In genomic region chr9:94540343-94541095, GRCm38 (mm10) we compare ENCODE assay signal across 8 mouse cellular contexts. TPM values are rescaled to one million over a fixed set of nuclear protein-coding genes. Genes with fewer than 3 reads are reported as not detected.
DNase-seq lines count a peak whose midpoint lies in the region; ATAC-seq and TF ChIP-seq lines count a peak whose summit lies in the region.
"Had no signal": no experiment of that assay in that cellular context is flagged by ENCODE, and none has a peak within 500 bp of the region (broad histone marks: within the 10 kb centered on the region; RNA-seq: fewer than 3 reads in every experiment).

No protein-coding gene starts in this region.

- H3K4me1 ChIP-seq in kidney, embryonic 16.5 days (ENCODE audit: insufficient read depth, low read length): peaks cover 13% of the 10 kb centered on the region; the same call in 1 of the 2 replicates
- H3K4me1 ChIP-seq in kidney, adult 2 months (ENCODE audit: control insufficient read depth, insufficient read depth, low read length): no peaks in the 10 kb centered on the region
- peaks cover 8 to 12% of the 10 kb centered on the region in 2 experiments for H3K4me1 ChIP-seq in liver, embryonic 14.5 days (replicated peaks; ENCODE audit: control insufficient read depth in 2 of 2, insufficient read depth in 2 of 2, low read length in 1 of 2)
- peaks cover 27% of the 10 kb centered on the region for H3K4me1 ChIP-seq in forebrain, embryonic 15.5 days

- no peaks in the 10 kb centered on the region for H3K36me3 ChIP-seq in kidney, embryonic 16.5 days (ENCODE audit: insufficient read depth, low read length)
- no peaks in the 10 kb centered on the region for H3K36me3 ChIP-seq in kidney, adult 2 months (ENCODE audit: control insufficient read depth, insufficient read depth, low read length)
- no peaks in the 10 kb centered on the region for H3K36me3 ChIP-seq in liver, embryonic 14.5 days (replicated peaks; ENCODE audit: control insufficient read depth, insufficient read depth, low read depth)
- no peaks in the 10 kb centered on the region for H3K36me3 ChIP-seq in forebrain, embryonic 15.5 days

- no peak for DNase-seq in kidney, adult 2 months
- DNase-seq in ES-CJ7 (ENCODE audit: low read depth, low spot score): peak; percentile 59
- DNase-seq in R1 (ENCODE audit: low read depth, low spot score): peak; percentile 48
- peak; percentile 50 to 58 (median 55) for DNase-seq in liver, embryonic 14.5 days (ENCODE audit: low read depth in 3 of 3, low spot score in 3 of 3)
- DNase-seq in yolk sac, embryonic 10.5 days (ENCODE audit: low spot score): no peak
- DNase-seq: right cerebral cortex, postnatal 14 days had no signal

- H3K27ac ChIP-seq in kidney, embryonic 16.5 days (ENCODE audit: low read length): no peak overlapping the region
- no peak overlapping the region for H3K27ac ChIP-seq in kidney, adult 2 months (ENCODE audit: insufficient read depth, low read depth, low read length)
- no peak overlapping the region; the same call in 1 of the 2 replicates for H3K27ac ChIP-seq in liver, embryonic 14.5 days
- no peak overlapping the region for H3K27ac ChIP-seq in forebrain, embryonic 15.5 days (replicated peaks)

- H3K4me2 ChIP-seq in kidney, embryonic 16.5 days (replicated peaks; ENCODE audit: low read depth, low read length): 0 out of 2 replicates have a peak overlapping the region, but pooled peaks have one; percentile 12
- peak overlapping the region; percentile 98 for H3K4me2 ChIP-seq in liver, embryonic 14.5 days (ENCODE audit: low read depth)
- H3K4me2 ChIP-seq in forebrain, embryonic 15.5 days (replicated peaks): no peak overlapping the region

- ATAC-seq in kidney, embryonic 16.5 days (ENCODE audit: low FRiP score, low TSS enrichment): no peak
- no peak for ATAC-seq in liver, embryonic 14.5 days (ENCODE audit: insufficient read depth)
- ATAC-seq in forebrain, embryonic 15.5 days (replicated peaks): no peak

- H3K9ac ChIP-seq in kidney, embryonic 16.5 days (replicated peaks; ENCODE audit: low read length): no peak overlapping the region
- peak overlapping the region; percentile 29; the same call in 1 of the 2 replicates for H3K9ac ChIP-seq in liver, embryonic 14.5 days (replicated peaks)
- no peak overlapping the region for H3K9ac ChIP-seq in forebrain, embryonic 15.5 days (replicated peaks)

- no peak for TF ChIP-seq EP300 in liver, embryonic 14.5 days (IDR thresholded peaks at IDR 0.05; ENCODE audit: low read depth)

- no peak for TF ChIP-seq POLR2A in kidney, adult 2 months (IDR thresholded peaks at IDR 0.05; ENCODE audit: low read depth, low read length)

- no peak for TF ChIP-seq CTCF in kidney, adult 2 months (conservative IDR thresholded peaks at IDR 0.05; ENCODE audit: insufficient read depth, insufficient read length, low read depth, low read length)
- no peak for TF ChIP-seq CTCF in liver, embryonic 14.5 days (IDR thresholded peaks at IDR 0.05; ENCODE audit: low read depth)

- no peaks in the 10 kb centered on the region for H3K27me3 ChIP-seq in kidney, embryonic 16.5 days (ENCODE audit: insufficient read depth, low read length)
- H3K27me3 ChIP-seq in kidney, adult 2 months (replicated peaks; ENCODE audit: control insufficient read depth, insufficient read depth, low read length): no peaks in the 10 kb centered on the region
- no peaks in the 10 kb centered on the region for H3K27me3 ChIP-seq in liver, embryonic 14.5 days (ENCODE audit: control insufficient read depth, insufficient read depth, low read length)
- H3K27me3 ChIP-seq in forebrain, embryonic 15.5 days: no peaks in the 10 kb centered on the region

- no peak overlapping the region for H3K4me3 ChIP-seq in kidney, embryonic 16.5 days (ENCODE audit: low read length)
- no peak overlapping the region for H3K4me3 ChIP-seq in kidney, adult 2 months (ENCODE audit: insufficient read depth, low read depth, low read length)
- H3K4me3 ChIP-seq in liver, embryonic 14.5 days (ENCODE audit: insufficient read depth in 1 of 2, low read depth in 2 of 2, low read length in 2 of 2): no peak overlapping the region
- no peak overlapping the region for H3K4me3 ChIP-seq in forebrain, embryonic 15.5 days

- H3K9me3 ChIP-seq in kidney, embryonic 16.5 days (ENCODE audit: low read length): no peaks in the 10 kb centered on the region
- H3K9me3 ChIP-seq in liver, embryonic 14.5 days (ENCODE audit: control insufficient read depth, low read length): no peaks in the 10 kb centered on the region
- no peaks in the 10 kb centered on the region for H3K9me3 ChIP-seq in forebrain, embryonic 15.5 days

- WGBS in kidney, embryonic 16.5 days: 66% methylated on average over 10 of the region's 10 CpGs
- 72% methylated on average over 10 of the region's 10 CpGs for WGBS in kidney, adult 2 months
- WGBS in liver, embryonic 14.5 days (ENCODE audit: insufficient replicate concordance): 23% methylated on average over 10 of the region's 10 CpGs
- WGBS in forebrain, embryonic 15.5 days: 57% methylated on average over 10 of the region's 10 CpGs

RNA-seq across cellular contexts. Expression of gene 1190002N15Rik, which starts 2.6 kb away (rescaled TPM):
- polyA plus RNA-seq in kidney, embryonic 16.5 days (2015; fragmentation: Nextera tagmentation; extraction: Ambion mirVana): 5.2 and 6.3 TPM in 2 replicates
- polyA plus RNA-seq in kidney, adult 2 months (2012; rRNA removed): 3.7 and 4.7 TPM in 2 replicates
- 5.8 and 7.9 TPM in 2 replicates for polyA plus RNA-seq in liver, embryonic 14.5 days (2012; rRNA removed)
- polyA plus RNA-seq in liver, embryonic 14.5 days (2014; fragmentation: Nextera tagmentation; extraction: Ambion mirVana): 5.2 and 8.9 TPM in 2 replicates
- 8.3 and 13.3 TPM in 2 replicates for polyA plus RNA-seq in forebrain, embryonic 15.5 days (2015; fragmentation: Nextera tagmentation; extraction: Ambion mirVana)

Comparison
In these comparisons a context has a peak if more than half of its experiments do, and no peak if none do; other contexts are left out.
1. DNase-seq: peak in ES-CJ7 (single experiment), R1 (single experiment) and liver, embryonic 14.5 days (3 of 3); none in kidney, adult 2 months (single experiment) and yolk sac, embryonic 10.5 days (single experiment).